Mouse (Mus musculus) cortical plate, adult 2 months (tissue): ENCODE results near the gene Tceal1. TPM values are rescaled to one million over a fixed set of nuclear protein-coding genes. Genes with fewer than 3 reads are reported as not detected.
"Not testable (repeated sequence)": the region's sequence is repeated elsewhere in the genome, so short reads cannot be mapped to it uniquely, and the experiment has no call there.

Source experiments
- H3K27ac ChIP-seq: fragments of 200-500 bp; 2 replicates; pipeline ENCODE4 v1.5.1; 2012; ENCODE audit warnings: low read length, control low read depth, inconsistent platforms; ENCODE audit not compliant: insufficient read depth
- H3K4me1 ChIP-seq: fragments of 200-500 bp; 2 replicates; pipeline ENCODE4 v1.6.1; 2011; ENCODE audit warnings: low read length; ENCODE audit not compliant: control insufficient read depth, insufficient read depth
- H3K4me3 ChIP-seq: fragments of 200-500 bp; 2 replicates; pipeline ENCODE4 v1.5.1; 2011; ENCODE audit warnings: mild to moderate bottlenecking, low read length, control low read depth; ENCODE audit not compliant: insufficient read depth
- CTCF ChIP-seq: fragments of 200-500 bp; IDR thresholded peaks from 2 replicates; pipeline ENCODE4 v1.5.1; 2011; ENCODE audit warnings: mild to moderate bottlenecking, control low read depth, low read length; ENCODE audit not compliant: insufficient read depth; ENCODE audit errors: extremely low read depth
- POLR2A ChIP-seq: fragments of 200-500 bp; IDR thresholded peaks from 2 replicates; pipeline ENCODE4 v1.6.1; 2011; ENCODE audit warnings: mild to moderate bottlenecking, low read length, control low read depth; ENCODE audit not compliant: insufficient read depth; ENCODE audit errors: extremely low read depth
- polyA plus RNA-seq: library from polyadenylated mRNA; depleted of rRNA; stranded (reverse); fragments of >200 nt; gene quantifications from 2 replicates; pipeline ENCODE4 v1.2.3, GENCODE M21; 2012; rRNA removed

Gene Tceal1
- polyA plus RNA-seq: 14.9 TPM in 2 replicates

- Histone ChIP-seq H3K27ac (peak within 1 kb of the TSS; percentile 56), H3K4me1 (no peaks in the 10 kb centered on the region), H3K4me3 (peak within 1 kb of the TSS; percentile 70)
- TF ChIP-seq POLR2A (peak; percentile 84), CTCF (no peak)
Observed at GRCm38 (mm10) chrX:136707446-136708167, at the start of gene Tceal1. Gene Tceal1 (plus strand): TSS chrX:136707982.

GRCm38 (mm10) chrX:136666281-136666706 is 41.5 kb upstream of the Tceal1 start:
- H3K27ac ChIP-seq: peak overlapping the region; percentile 94
- TF ChIP-seq CTCF (no peak), POLR2A (peak; percentile 79; the same call in 1 of the 2 replicates)
- H3K4me3 ChIP-seq: peak overlapping the region; percentile 89

GRCm38 (mm10) chrX:136666762-136667464 is 40.9 kb upstream of the Tceal1 start:
- H3K4me3 ChIP-seq: peak overlapping the region; percentile 89
- H3K27ac ChIP-seq: peak overlapping the region; percentile 94
- H3K4me1 ChIP-seq: not testable (repeated sequence)

More at GRCm38 (mm10) chrX:136666281-136666706, 41.5 kb upstream of the Tceal1 start:
- H3K4me1 ChIP-seq: no peaks in the 10 kb centered on the region

GRCm38 (mm10) chrX:136668794-136669193 is 39.0 kb upstream of the Tceal1 start:
- Histone ChIP-seq H3K4me3 (no peak overlapping the region), H3K27ac (no peak overlapping the region), H3K4me1 (no peaks in the 10 kb centered on the region)
- TF ChIP-seq POLR2A: 0 out of 2 replicates have a peak, but pooled peaks have one; percentile 14
- no peak for TF ChIP-seq CTCF

- TF ChIP-seq POLR2A (no peak), CTCF (no peak)
Observed at GRCm38 (mm10) chrX:136680989-136681388, 26.8 kb upstream of the Tceal1 start.

GRCm38 (mm10) chrX:136691606-136692293 is 16.0 kb upstream of the Tceal1 start:
- not testable (repeated sequence) for H3K4me3 ChIP-seq, H3K27ac ChIP-seq, H3K4me1 ChIP-seq

More at GRCm38 (mm10) chrX:136680989-136681388, 26.8 kb upstream of the Tceal1 start:
- no peaks in the 10 kb centered on the region for H3K4me1 ChIP-seq
- H3K4me3 ChIP-seq: no peak overlapping the region
- no peak overlapping the region for H3K27ac ChIP-seq

- no peak overlapping the region for H3K4me3 ChIP-seq
- TF ChIP-seq POLR2A (no peak), CTCF (no peak)
- H3K27ac ChIP-seq: no peak overlapping the region
- H3K4me1 ChIP-seq: no peaks in the 10 kb centered on the region
Observed at GRCm38 (mm10) chrX:136692294-136692675, 15.5 kb upstream of the Tceal1 start.

GRCm38 (mm10) chrX:136693196-136693595 is 14.6 kb upstream of the Tceal1 start:
- TF ChIP-seq CTCF (no peak), POLR2A (no peak)
- H3K27ac ChIP-seq: no peak overlapping the region
- no peak overlapping the region for H3K4me3 ChIP-seq
- no peaks in the 10 kb centered on the region for H3K4me1 ChIP-seq

- TF ChIP-seq CTCF (no peak), POLR2A (0 out of 2 replicates have a peak, but pooled peaks have one; percentile 26)
- Histone ChIP-seq H3K4me3 (peak overlapping the region; percentile 70), H3K27ac (peak overlapping the region; percentile 56), H3K4me1 (no peaks in the 10 kb centered on the region)
Observed at GRCm38 (mm10) chrX:136708168-136708681, 443 bp downstream of the Tceal1 start.

GRCm38 (mm10) chrX:136708782-136709181 is 1.0 kb downstream of the Tceal1 start:
- H3K27ac ChIP-seq: 0 out of 2 replicates have a peak overlapping the region, but pooled peaks have one; percentile 56
- no peaks in the 10 kb centered on the region for H3K4me1 ChIP-seq
- TF ChIP-seq POLR2A (0 out of 2 replicates have a peak, but pooled peaks have one; percentile 9), CTCF (no peak)
- H3K4me3 ChIP-seq: peak overlapping the region; percentile 70

GRCm38 (mm10) chrX:136714742-136715474 is 7.1 kb downstream of the Tceal1 start:
- H3K4me3 ChIP-seq, H3K27ac ChIP-seq, H3K4me1 ChIP-seq: not testable (repeated sequence)
